Mouse (Mus musculus) liver, embryonic 15.5 days (tissue): ENCODE data around the gene Stt3b. TPM values are rescaled to one million over a fixed set of nuclear protein-coding genes. Genes with fewer than 3 reads are reported as not detected.

Experiments used
- ATAC-seq: fragments of 200-750 bp; cut with Nextera tagmentation; 2 replicates; pipeline ENCODE4 v1.8.0; 2017; ENCODE audit warnings: moderate number of reproducible peaks, mild to moderate bottlenecking, moderate library complexity; ENCODE audit not compliant: insufficient read depth
- H3K27ac ChIP-seq: fragments of 300-500 bp; sonication (generic); replicated peaks from 2 replicates; pipeline ENCODE4 v1.5.1; 2015; ENCODE audit warnings: mild to moderate bottlenecking, inconsistent platforms
- H3K27me3 ChIP-seq: fragments of 300-500 bp; sonication (generic); 2 replicates; pipeline ENCODE4 v1.6.1; 2015; ENCODE audit warnings: mild to moderate bottlenecking, inconsistent platforms
- H3K36me3 ChIP-seq: fragments of 300-500 bp; sonication (generic); replicated peaks from 2 replicates; pipeline ENCODE4 v1.6.1; 2015; ENCODE audit warnings: moderate library complexity, mild to moderate bottlenecking, inconsistent platforms
- H3K4me1 ChIP-seq: fragments of 300-500 bp; sonication (generic); replicated peaks from 2 replicates; pipeline ENCODE4 v1.6.1; 2015; ENCODE audit warnings: inconsistent platforms
- H3K4me2 ChIP-seq: fragments of 300-500 bp; sonication (generic); 2 replicates; pipeline ENCODE4 v1.6.1; 2015; ENCODE audit warnings: moderate library complexity, mild to moderate bottlenecking, inconsistent platforms
- H3K4me3 ChIP-seq: fragments of 300-500 bp; sonication (generic); replicated peaks from 2 replicates; pipeline ENCODE4 v1.5.1; 2015; ENCODE audit warnings: mild to moderate bottlenecking, inconsistent platforms
- H3K9ac ChIP-seq: fragments of 300-500 bp; sonication (generic); 2 replicates; pipeline ENCODE4 v1.6.1; 2015; ENCODE audit warnings: moderate library complexity, mild to moderate bottlenecking, inconsistent platforms
- H3K9me3 ChIP-seq: fragments of 300-500 bp; sonication (generic); replicated peaks from 2 replicates; pipeline ENCODE4 v1.6.1; 2016; ENCODE audit warnings: inconsistent platforms
- WGBS: fragments of 180-500 bp; shearing (Covaris S2); methylation state at CpG from one replicate; pipeline ENCODE4 v1.1.7; 2015; ENCODE audit warnings: mixed read lengths; ENCODE audit not compliant: insufficient replicate concordance; 5-methylcytosine and 5-hydroxymethylcytosine counted together
- polyA plus RNA-seq: library from polyadenylated mRNA; unstranded; fragments of >200 nt; fragmentation: Nextera tagmentation; extraction: Ambion mirVana; gene quantifications from 2 replicates; pipeline ENCODE4 v1.2.1, GENCODE M21; 2015

Gene Stt3b
- polyA plus RNA-seq, 1 experiment from 2014 or later: 61.0 TPM

- peaks cover 56% of the 10 kb centered on the region for H3K36me3 ChIP-seq
- ATAC-seq: no peak
- H3K4me2 ChIP-seq: no peak overlapping the region
- no peaks in the 10 kb centered on the region for H3K9me3 ChIP-seq
- H3K27me3 ChIP-seq: no peaks in the 10 kb centered on the region
- 70% methylated on average over 5 of the region's 5 CpGs for WGBS
- no peak overlapping the region for H3K27ac ChIP-seq
- H3K4me3 ChIP-seq: no peak overlapping the region
- peaks cover 15% of the 10 kb centered on the region for H3K4me1 ChIP-seq
- no peak overlapping the region for H3K9ac ChIP-seq
These were observed 48.3 kb downstream of the Stt3b start for GRCm38 (mm10) chr9:115261896-115262295.

GRCm38 (mm10) chr9:115261456-115261855, 48.8 kb downstream of the Stt3b start:
- peaks cover 60% of the 10 kb centered on the region for H3K36me3 ChIP-seq
- no peak for ATAC-seq
- WGBS: 72% methylated on average over 8 of the region's 8 CpGs
- no peak overlapping the region for H3K27ac ChIP-seq
- peaks cover 15% of the 10 kb centered on the region for H3K4me1 ChIP-seq
- no peaks in the 10 kb centered on the region for H3K27me3 ChIP-seq
- no peak overlapping the region for H3K4me2 ChIP-seq
- H3K9ac ChIP-seq: no peak overlapping the region
- no peak overlapping the region for H3K4me3 ChIP-seq
- H3K9me3 ChIP-seq: no peaks in the 10 kb centered on the region

GRCm38 (mm10) chr9:115260464-115260863, 49.8 kb downstream of the Stt3b start:
- H3K4me3 ChIP-seq: no peak overlapping the region
- no peak overlapping the region for H3K9ac ChIP-seq
- peak; percentile 57; the same call in 1 of the 2 replicates for ATAC-seq
- H3K9me3 ChIP-seq: no peaks in the 10 kb centered on the region
- WGBS: 37% methylated on average over 7 of the region's 7 CpGs
- H3K4me1 ChIP-seq: peaks cover 15% of the 10 kb centered on the region
- H3K27me3 ChIP-seq: no peaks in the 10 kb centered on the region
- no peak overlapping the region for H3K4me2 ChIP-seq
- H3K36me3 ChIP-seq: peaks cover 61% of the 10 kb centered on the region
- H3K27ac ChIP-seq: no peak overlapping the region

- Histone ChIP-seq H3K27me3 (no peaks in the 10 kb centered on the region), H3K4me3 (no peak overlapping the region), H3K9me3 (no peaks in the 10 kb centered on the region), H3K9ac (no peak overlapping the region), H3K36me3 (peaks cover 63% of the 10 kb centered on the region), H3K4me2 (no peak overlapping the region), H3K27ac (no peak overlapping the region), H3K4me1 (peaks cover 15% of the 10 kb centered on the region)
- ATAC-seq: no peak
- WGBS: 81% methylated on average over 4 of the region's 4 CpGs
These were observed 50.4 kb downstream of the Stt3b start for GRCm38 (mm10) chr9:115259866-115260265.

- Histone ChIP-seq H3K4me2 (no peak overlapping the region), H3K36me3 (peaks cover 65% of the 10 kb centered on the region), H3K27me3 (no peaks in the 10 kb centered on the region), H3K4me1 (peaks cover 15% of the 10 kb centered on the region), H3K27ac (no peak overlapping the region), H3K4me3 (no peak overlapping the region), H3K9ac (no peak overlapping the region), H3K9me3 (no peaks in the 10 kb centered on the region)
- 83% methylated on average over 6 of the region's 6 CpGs for WGBS
- no peak for ATAC-seq
These were observed 52.4 kb downstream of the Stt3b start for GRCm38 (mm10) chr9:115257733-115258286.

DNA sequence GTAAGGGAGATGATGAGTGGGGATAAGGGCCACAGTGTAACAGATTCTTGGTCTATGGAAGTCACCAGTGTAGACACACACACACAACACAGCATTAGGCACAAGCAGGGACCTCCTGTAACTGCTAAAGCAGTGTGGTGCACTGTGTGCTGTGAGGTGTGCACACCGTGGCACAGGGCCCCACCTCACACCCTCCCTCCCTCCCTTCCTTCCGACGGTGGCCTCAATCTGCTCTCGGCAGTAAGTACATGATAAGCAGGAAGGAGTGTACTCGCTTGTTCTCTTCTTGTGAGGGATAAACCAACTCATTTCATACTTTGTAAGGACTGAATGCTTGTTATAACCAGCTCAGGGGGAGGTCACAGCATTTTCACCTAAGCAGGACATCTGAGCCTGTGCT, 61.1 kb downstream of the Stt3b start:
- Histone ChIP-seq H3K4me1 (peaks cover 17% of the 10 kb centered on the region), H3K4me2 (no peak overlapping the region), H3K27ac (peak overlapping the region; percentile 5; the same call in 1 of the 2 replicates), H3K4me3 (no peak overlapping the region), H3K9me3 (no peaks in the 10 kb centered on the region), H3K36me3 (peaks cover 85% of the 10 kb centered on the region), H3K27me3 (no peaks in the 10 kb centered on the region), H3K9ac (no peak overlapping the region)
- WGBS: 11% methylated on average over 5 of the region's 5 CpGs
- peak; percentile 84 for ATAC-seq

GRCm38 (mm10) chr9:115245092-115245491, 65.1 kb downstream of the Stt3b start:
- H3K9ac ChIP-seq: no peak overlapping the region
- H3K4me2 ChIP-seq: no peak overlapping the region
- H3K4me3 ChIP-seq: no peak overlapping the region
- no peaks in the 10 kb centered on the region for H3K27me3 ChIP-seq
- peaks cover 12% of the 10 kb centered on the region for H3K4me1 ChIP-seq
- ATAC-seq: no peak
- no peaks in the 10 kb centered on the region for H3K9me3 ChIP-seq
- 92% methylated on average over 6 of the region's 6 CpGs for WGBS
- H3K36me3 ChIP-seq: peaks cover 95% of the 10 kb centered on the region
- H3K27ac ChIP-seq: no peak overlapping the region

DNA sequence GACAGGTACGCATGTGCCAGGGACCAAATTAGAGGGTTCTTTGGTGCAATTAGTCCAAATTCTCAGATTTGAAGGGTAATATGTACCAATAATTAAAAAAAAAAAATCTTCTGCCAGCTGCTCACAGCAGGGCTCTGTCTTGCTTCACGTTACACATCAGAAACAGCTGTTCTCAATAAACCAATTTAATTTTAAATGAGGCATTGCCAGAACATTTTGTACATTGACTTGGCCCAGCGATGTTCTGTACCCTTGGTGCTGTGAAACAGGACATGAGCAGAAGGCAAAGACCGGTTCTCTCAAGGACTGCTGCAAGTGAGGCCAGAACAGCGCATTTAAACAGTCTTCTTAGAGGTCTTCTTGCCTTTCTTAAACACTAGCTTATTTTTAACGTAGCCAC, 66.6 kb downstream of the Stt3b start:
- Histone ChIP-seq H3K36me3 (peaks cover 90% of the 10 kb centered on the region), H3K4me3 (no peak overlapping the region), H3K27ac (no peak overlapping the region), H3K4me1 (no peaks in the 10 kb centered on the region), H3K27me3 (no peaks in the 10 kb centered on the region), H3K9me3 (no peaks in the 10 kb centered on the region), H3K9ac (no peak overlapping the region), H3K4me2 (no peak overlapping the region)
- ATAC-seq: no peak
- WGBS: 88% methylated on average over 6 of the region's 6 CpGs

DNA sequence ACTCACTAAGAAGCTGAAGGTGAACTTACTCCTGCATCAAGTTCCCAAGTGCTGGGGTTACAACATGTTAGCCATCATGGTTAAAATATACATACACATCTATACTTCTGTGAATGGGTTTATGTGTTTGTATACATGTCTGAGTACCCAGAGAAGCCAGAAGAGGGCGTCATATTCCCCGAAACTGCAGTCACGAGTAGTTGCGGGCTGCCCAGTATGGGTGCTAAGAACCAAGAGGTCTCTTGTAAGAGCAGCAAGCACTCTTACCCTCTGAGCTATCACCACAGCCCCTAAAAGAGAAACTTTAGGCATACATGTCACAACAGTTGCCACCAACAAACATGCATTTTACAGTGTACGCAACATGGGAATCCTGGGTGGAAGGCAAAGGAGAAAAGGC, 70.4 kb downstream of the Stt3b start:
- Histone ChIP-seq H3K9ac (no peak overlapping the region), H3K27ac (no peak overlapping the region), H3K4me2 (no peak overlapping the region), H3K27me3 (no peaks in the 10 kb centered on the region), H3K4me3 (no peak overlapping the region), H3K4me1 (no peaks in the 10 kb centered on the region), H3K9me3 (no peaks in the 10 kb centered on the region), H3K36me3 (peaks cover 56% of the 10 kb centered on the region)
- 84% methylated on average over 5 of the region's 5 CpGs for WGBS
- no peak for ATAC-seq

- no peak for ATAC-seq
These were observed 72.3 kb downstream of the Stt3b start for GRCm38 (mm10) chr9:115237943-115238342.

DNA sequence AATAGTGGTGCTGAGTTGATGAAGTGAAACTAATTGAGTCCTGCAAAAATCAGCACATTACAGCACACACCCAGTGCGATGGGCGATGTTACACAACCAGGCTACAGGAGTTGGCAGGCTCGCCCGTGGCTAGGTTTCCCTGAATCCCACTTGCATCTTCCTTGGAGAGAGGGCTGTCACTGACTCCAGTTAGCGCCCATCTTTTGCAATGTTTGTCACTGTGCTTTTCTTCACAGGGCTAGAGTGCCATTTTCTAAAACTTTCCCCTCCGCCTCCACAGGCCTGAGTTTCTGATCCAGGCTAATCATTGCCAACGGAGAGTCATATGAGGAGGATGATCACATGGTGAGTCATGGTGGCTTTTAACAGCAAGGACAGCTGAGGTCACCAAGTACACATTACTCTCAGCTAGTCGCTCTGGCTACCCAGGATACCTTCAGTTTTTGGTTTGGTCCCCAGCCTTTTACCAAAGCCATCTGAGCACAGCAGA, 73.8 kb downstream of the Stt3b start:
- 78% methylated on average over 8 of the region's 8 CpGs for WGBS

More at GRCm38 (mm10) chr9:115237943-115238342, 72.3 kb downstream of the Stt3b start:
- H3K27me3 ChIP-seq: no peaks in the 10 kb centered on the region
- H3K9ac ChIP-seq: no peak overlapping the region
- no peaks in the 10 kb centered on the region for H3K4me1 ChIP-seq
- no peak overlapping the region for H3K4me3 ChIP-seq
- H3K36me3 ChIP-seq: peaks cover 36% of the 10 kb centered on the region
- H3K27ac ChIP-seq: no peak overlapping the region
- H3K4me2 ChIP-seq: no peak overlapping the region
- no peaks in the 10 kb centered on the region for H3K9me3 ChIP-seq

GRCm38 (mm10) chr9:115234561-115234960, 75.7 kb downstream of the Stt3b start:
- no peaks in the 10 kb centered on the region for H3K4me1 ChIP-seq
- peaks cover 4% of the 10 kb centered on the region; the same call in 1 of the 2 replicates for H3K36me3 ChIP-seq
- H3K9me3 ChIP-seq: no peaks in the 10 kb centered on the region
- no peak overlapping the region for H3K27ac ChIP-seq
- H3K27me3 ChIP-seq: no peaks in the 10 kb centered on the region
- no peak for ATAC-seq
- no peak overlapping the region for H3K9ac ChIP-seq
- WGBS: 74% methylated on average over 2 of the region's 2 CpGs
- no peak overlapping the region for H3K4me3 ChIP-seq
- no peak overlapping the region for H3K4me2 ChIP-seq

More for the DNA sequence above, 73.8 kb downstream of the Stt3b start:
- Histone ChIP-seq H3K27ac (no peak overlapping the region), H3K27me3 (no peaks in the 10 kb centered on the region), H3K36me3 (peaks cover 22% of the 10 kb centered on the region), H3K4me1 (no peaks in the 10 kb centered on the region), H3K9ac (no peak overlapping the region), H3K9me3 (no peaks in the 10 kb centered on the region), H3K4me3 (no peak overlapping the region), H3K4me2 (no peak overlapping the region)
- no peak for ATAC-seq
